Mouse (Mus musculus) CH12.LX (cell line): ENCODE data around the gene Olfr381. TPM values are rescaled to one million over a fixed set of nuclear protein-coding genes. Genes with fewer than 3 reads are reported as not detected.
"Not testable (repeated sequence)": the region's sequence is repeated elsewhere in the genome, so short reads cannot be mapped to it uniquely, and the experiment has no call there.

ENCODE experiments used
- DNase-seq: peaks from one replicate; pipeline ENCODE4 v3.0.0-alpha.2; 2013; ENCODE audit errors: extremely low read depth
- H3K27ac ChIP-seq: 2 replicates; pipeline ENCODE4 v1.5.1; 2012; ENCODE audit warnings: low read depth, mild to moderate bottlenecking, control low read depth, moderate library complexity; ENCODE audit not compliant: insufficient read depth
- H3K27me3 ChIP-seq: replicated peaks from 2 replicates; pipeline ENCODE3; 2012; ENCODE audit warnings: inconsistent platforms
- H3K36me3 ChIP-seq, 2 experiments: replicated peaks in 1 of 2; 2 replicates each; pipeline versions ENCODE3 to v1.6.1; 2012; ENCODE audit warnings: inconsistent platforms in 1 of 2, low read length in 1 of 2, mild to moderate bottlenecking in 1 of 2, mixed read lengths in 1 of 2, moderate library complexity in 1 of 2; ENCODE audit not compliant: control insufficient read depth in 1 of 2, insufficient read depth in 1 of 2
- H3K4me1 ChIP-seq, 2 experiments: 2 replicates each; pipeline ENCODE4 v1.6.1; 2012; ENCODE audit warnings: inconsistent platforms in 1 of 2, moderate library complexity in 1 of 2; ENCODE audit not compliant: insufficient read depth in 2 of 2, control insufficient read depth in 1 of 2
- H3K4me2 ChIP-seq: 2 replicates; pipeline ENCODE4 v1.6.1; 2012; ENCODE audit warnings: low read depth, mild to moderate bottlenecking, control low read depth; ENCODE audit not compliant: poor library complexity, insufficient read depth, severe bottlenecking
- H3K4me3 ChIP-seq, 3 experiments: fragments of 150-350 bp in 1 of 3; sonication (generic) in 1 of 3; replicated peaks in 1 of 3; 2 replicates each; pipeline versions ENCODE3 to v1.5.1; 2011 to 2012; ENCODE audit warnings: low read depth in 2 of 3, low read length in 2 of 3, mild to moderate bottlenecking in 2 of 3, moderate library complexity in 2 of 3, control low read depth in 1 of 3, improper control_type of control experiment in 1 of 3, inconsistent platforms in 1 of 3, mixed read lengths in 1 of 3; ENCODE audit not compliant: poor library complexity in 1 of 3
- H3K79me2 ChIP-seq: replicated peaks from 2 replicates; pipeline ENCODE4 v1.6.1; 2012; ENCODE audit warnings: mild to moderate bottlenecking, moderate library complexity; ENCODE audit not compliant: control insufficient read depth, poor library complexity, insufficient read depth, severe bottlenecking; ENCODE audit errors: extremely low read depth
- H3K9ac ChIP-seq: 2 replicates; pipeline ENCODE4 v1.6.1; 2012; ENCODE audit warnings: low read depth, mild to moderate bottlenecking, control low read depth, moderate library complexity; ENCODE audit not compliant: insufficient read depth
- H3K9me3 ChIP-seq: replicated peaks from 2 replicates; pipeline ENCODE3; 2012; ENCODE audit warnings: low read length, inconsistent platforms, mixed read lengths
- BHLHE40 ChIP-seq: IDR thresholded peaks from 2 replicates; pipeline ENCODE4 v1.6.1; 2011; ENCODE audit warnings: mild to moderate bottlenecking, low read depth, low read length, improper control_type of control experiment
- CTCF ChIP-seq, 2 experiments: IDR thresholded peaks in 1 of 2; conservative IDR thresholded peaks in 1 of 2; 2 replicates each; pipeline ENCODE4 v1.5.1; 2011 to 2012; ENCODE audit warnings: low read depth in 2 of 2, low read length in 2 of 2, improper control_type of control experiment in 1 of 2, inconsistent platforms in 1 of 2, mild to moderate bottlenecking in 1 of 2, moderate library complexity in 1 of 2
- ELF1 ChIP-seq: IDR thresholded peaks from 2 replicates; pipeline ENCODE4 v1.6.1; 2014; ENCODE audit warnings: low read depth, mild to moderate bottlenecking, inconsistent platforms, low read length, improper control_type of control experiment
- EP300 ChIP-seq: IDR thresholded peaks from 2 replicates; pipeline ENCODE4 v1.6.1; 2011; ENCODE audit warnings: low read length, improper control_type of control experiment
- HCFC1 ChIP-seq: IDR thresholded peaks from 2 replicates; pipeline ENCODE4 v1.6.1; 2012; ENCODE audit warnings: low read depth, mild to moderate bottlenecking, inconsistent platforms, low read length, improper control_type of control experiment
- IRF4 ChIP-seq: IDR thresholded peaks from 2 replicates; pipeline ENCODE4 v1.6.1; 2014; ENCODE audit warnings: low read depth, mild to moderate bottlenecking, inconsistent platforms, low read length, improper control_type of control experiment
- MYC ChIP-seq: IDR thresholded peaks from 2 replicates; pipeline ENCODE4 v1.6.1; 2011; ENCODE audit warnings: low read depth, mild to moderate bottlenecking, improper control_type of control experiment, low read length
- NRF1 ChIP-seq: IDR thresholded peaks from 2 replicates; pipeline ENCODE4 v1.6.1; 2014; ENCODE audit warnings: low read depth, mild to moderate bottlenecking, inconsistent platforms, low read length, improper control_type of control experiment, moderate library complexity
- PAX5 ChIP-seq: IDR thresholded peaks from 2 replicates; pipeline ENCODE4 v1.6.1; 2012; ENCODE audit warnings: low read length, inconsistent platforms, mixed read lengths
- POLR2A ChIP-seq: IDR thresholded peaks from 2 replicates; pipeline ENCODE4 v1.6.1; 2011; ENCODE audit warnings: low read depth, mild to moderate bottlenecking, improper control_type of control experiment, low read length
- POLR2AphosphoS2 ChIP-seq: IDR thresholded peaks from 2 replicates; pipeline ENCODE4 v1.6.1; 2011; ENCODE audit warnings: low read depth, low read length, improper control_type of control experiment
- RAD21 ChIP-seq: IDR thresholded peaks from 2 replicates; pipeline ENCODE4 v1.6.1; 2011; ENCODE audit warnings: low read depth, mild to moderate bottlenecking, low read length, improper control_type of control experiment, moderate library complexity
- SMC3 ChIP-seq: IDR thresholded peaks from 2 replicates; pipeline ENCODE4 v1.6.1; 2011; ENCODE audit warnings: low read depth, low read length, improper control_type of control experiment
- USF2 ChIP-seq: conservative IDR thresholded peaks from 2 replicates; pipeline ENCODE4 v1.6.1; 2011; ENCODE audit warnings: low read depth, low read length, improper control_type of control experiment
- ZC3H11A ChIP-seq: IDR thresholded peaks from 2 replicates; pipeline ENCODE4 v1.6.1; 2012; ENCODE audit warnings: low read depth, mild to moderate bottlenecking, inconsistent platforms, low read length, improper control_type of control experiment
- ZKSCAN1 ChIP-seq: IDR thresholded peaks from 2 replicates; pipeline ENCODE4 v1.6.1; 2012; ENCODE audit warnings: low read depth, inconsistent platforms, low read length, improper control_type of control experiment, borderline replicate concordance
- ZNF384 ChIP-seq: IDR thresholded peaks from 2 replicates; pipeline ENCODE4 v1.6.1; 2012; ENCODE audit warnings: low read depth, low read length, improper control_type of control experiment, inconsistent platforms
- dilution Hi-C: fragments of 300-500 bp; cut with MboI; formaldehyde crosslinking; loops from 2 replicates; pipeline ENCODE4 v1.14.3; 2020; ENCODE audit warnings: low sequenced_read_pairs; ENCODE audit not compliant: extremely low pct_unique_long_range_greater_than_20kb, extremely low pct_ligation_motif_present
- in situ Hi-C: fragments of 300-500 bp; cut with MboI; formaldehyde crosslinking; loops from 3 replicates; pipeline ENCODE4 v1.14.3; 2019; ENCODE audit warnings: low sequenced_read_pairs, low pct_ligation_motif_present, low pct_unique_long_range_greater_than_20kb, mixed read lengths
- polyA plus RNA-seq: library from polyadenylated mRNA; unstranded; fragments of >175 nt; gene quantifications from 2 replicates; pipeline ENCODE4 v1.2.1, GENCODE M21; 2012; ENCODE audit warnings: low read depth; ENCODE audit not compliant: insufficient read length
- total RNA-seq, 2 experiments: library from RNA; depleted of rRNA; stranded (reverse); fragments of 300-350 nt in 1 of 2; fragments of >200 nt in 1 of 2; gene quantifications; 2 replicates each; pipeline ENCODE4 v1.2.3; 2012 to 2014

The Olfr381 gene
- total RNA-seq (2012; rRNA removed) = not detected in 2 replicates
- total RNA-seq (2014; rRNA removed) = not detected in 2 replicates
- not detected in 2 replicates for polyA plus RNA-seq

GRCm38 (mm10) chr11:73491503-73491902, at the start of gene Olfr381:
Gene Olfr381 (minus strand): TSS chr11:73491603.
- Histone ChIP-seq H3K36me3 (no peaks in the 10 kb centered on the region), H3K9me3 (no peaks in the 10 kb centered on the region), H3K27ac (no peak within 1 kb of the TSS), H3K27me3 (peaks cover 48% of the 10 kb centered on the region), H3K4me2 (no peak within 1 kb of the TSS), H3K4me1 (no peaks in the 10 kb centered on the region), H3K79me2 (no peaks in the 10 kb centered on the region), H3K9ac (no peak within 1 kb of the TSS), H3K4me3 (no peak within 1 kb of the TSS)
- dilution Hi-C loops = no loop called here
- in situ Hi-C loops = no loop called here
- TF ChIP-seq PAX5 (no peak), HCFC1 (no peak), ELF1 (no peak), NRF1 (no peak), RAD21 (no peak), EP300 (no peak), ZNF384 (no peak), MYC (no peak), SMC3 (no peak)
- no peak for DNase-seq

- H3K9me3 ChIP-seq, H3K36me3 ChIP-seq, H3K4me2 ChIP-seq, H3K4me3 ChIP-seq, DNase-seq, in situ Hi-C loops, dilution Hi-C loops, H3K4me1 ChIP-seq, H3K27ac ChIP-seq, H3K9ac ChIP-seq, H3K79me2 ChIP-seq: not testable (repeated sequence)
- TF ChIP-seq CTCF (conservative IDR thresholded peaks at IDR 0.05 in 1 of 2, IDR thresholded peaks at IDR 0.05 in 1 of 2; ENCODE audit: low read depth in 2 of 2, low read length in 2 of 2) = peak in 1 of 2 experiments; percentile 21; a peak in 2 of 4 replicates
- peaks cover 20% of the 10 kb centered on the region for H3K27me3 ChIP-seq
These were observed 37.6 kb upstream of the Olfr381 start for GRCm38 (mm10) chr11:73528971-73529370.

- Histone ChIP-seq H3K79me2 (no peaks in the 10 kb centered on the region), H3K4me1 (no peaks in the 10 kb centered on the region), H3K9ac (no peak within 1 kb of the TSS), H3K4me3 (no peak within 1 kb of the TSS), H3K36me3 (no peaks in the 10 kb centered on the region), H3K27me3 (peaks cover 83% of the 10 kb centered on the region), H3K4me2 (no peak within 1 kb of the TSS), H3K27ac (no peak within 1 kb of the TSS)
- dilution Hi-C loops = no loop called here
- no peak for DNase-seq
- TF ChIP-seq ZKSCAN1 (no peak), POLR2A (no peak), USF2 (no peak), RAD21 (no peak), BHLHE40 (no peak), POLR2AphosphoS2 (no peak), ZC3H11A (no peak), IRF4 (no peak)
- TF ChIP-seq, all 38 proteins: peak for 0
- H3K9me3 ChIP-seq = no peaks in the 10 kb centered on the region
- in situ Hi-C loops = no loop called here
These were observed 25.7 kb upstream of the Olfr381 start, which contains the start of gene Olfr382 for GRCm38 (mm10) chr11:73517097-73517496. Gene Olfr382 (minus strand): TSS chr11:73517197.
